Mouse (Mus musculus) hindbrain, embryonic 16.5 days (tissue): ENCODE measurements at regions not wholly inside any gene's neighbourhood (a gene's known extent, or its start where the extent isn't known, plus 50 kb on each side); places are given as distances from the start of the nearest gene placed in this dataset.
A peak's percentile ranks its signal among the peaks of the same experiment; 100 is the strongest.

ENCODE experiments used
- ATAC-seq: fragments of 200-750 bp; cut with Nextera tagmentation; 2 replicates; pipeline ENCODE4 v1.8.0; 2017; ENCODE audit warnings: moderate TSS enrichment, moderate library complexity
- H3K27ac ChIP-seq: fragments of 300-500 bp; sonication (generic); 2 replicates; pipeline ENCODE4 v1.5.1; 2014; ENCODE audit warnings: low read depth, mild to moderate bottlenecking, control low read depth, low read length, moderate library complexity
- H3K27me3 ChIP-seq: fragments of 300-500 bp; sonication (generic); replicated peaks from 2 replicates; pipeline ENCODE4 v1.6.1; 2014; ENCODE audit warnings: low read length; ENCODE audit not compliant: control insufficient read depth, insufficient read depth
- H3K36me3 ChIP-seq: fragments of 300-500 bp; sonication (generic); 2 replicates; pipeline ENCODE4 v1.6.1; 2014; ENCODE audit warnings: mild to moderate bottlenecking, low read length, moderate library complexity, mixed read lengths; ENCODE audit not compliant: control insufficient read depth, insufficient read depth
- H3K4me1 ChIP-seq: fragments of 300-500 bp; sonication (generic); 2 replicates; pipeline ENCODE4 v1.6.1; 2014; ENCODE audit warnings: low read depth, low read length; ENCODE audit not compliant: control insufficient read depth, insufficient read depth
- H3K4me2 ChIP-seq: fragments of 300-500 bp; sonication (generic); 2 replicates; pipeline ENCODE4 v1.6.1; 2014; ENCODE audit warnings: mild to moderate bottlenecking, low read length, control low read depth, moderate library complexity
- H3K4me3 ChIP-seq: fragments of 300-500 bp; sonication (generic); 2 replicates; pipeline ENCODE4 v1.5.1; 2014; ENCODE audit warnings: mild to moderate bottlenecking, low read length, control low read depth, moderate library complexity
- H3K9ac ChIP-seq: fragments of 300-500 bp; sonication (generic); 2 replicates; pipeline ENCODE4 v1.6.1; 2014; ENCODE audit warnings: low read depth, mild to moderate bottlenecking, control low read depth, low read length, moderate library complexity
- H3K9me3 ChIP-seq: fragments of 300-500 bp; sonication (generic); 2 replicates; pipeline ENCODE4 v1.6.1; 2014; ENCODE audit warnings: mild to moderate bottlenecking, low read length, moderate library complexity; ENCODE audit not compliant: control insufficient read depth
- WGBS: fragments of 180-500 bp; shearing (Covaris S2); extraction: QIAGEN DNeasy Blood & Tissue Kit; methylation state at CpG from one replicate; pipeline ENCODE4 v1.1.7; 2014; 5-methylcytosine and 5-hydroxymethylcytosine counted together

- peaks cover 2% of the 10 kb centered on the region; the same call in 1 of the 2 replicates for H3K4me1 ChIP-seq
- H3K9me3 ChIP-seq = no peaks in the 10 kb centered on the region
- no peak overlapping the region for H3K27ac ChIP-seq
- no peak overlapping the region for H3K9ac ChIP-seq
- no peak overlapping the region for H3K4me2 ChIP-seq
- no peaks in the 10 kb centered on the region for H3K36me3 ChIP-seq
- no peak for ATAC-seq
- H3K27me3 ChIP-seq = peaks cover 2% of the 10 kb centered on the region; the same call in 1 of the 2 replicates
- H3K4me3 ChIP-seq = no peak overlapping the region
- 93% methylated on average over 4 of the region's 4 CpGs for WGBS
Measured at GRCm38 (mm10) chr6:100067273-100067672, 220.0 kb downstream of the Rybp start.

DNA sequence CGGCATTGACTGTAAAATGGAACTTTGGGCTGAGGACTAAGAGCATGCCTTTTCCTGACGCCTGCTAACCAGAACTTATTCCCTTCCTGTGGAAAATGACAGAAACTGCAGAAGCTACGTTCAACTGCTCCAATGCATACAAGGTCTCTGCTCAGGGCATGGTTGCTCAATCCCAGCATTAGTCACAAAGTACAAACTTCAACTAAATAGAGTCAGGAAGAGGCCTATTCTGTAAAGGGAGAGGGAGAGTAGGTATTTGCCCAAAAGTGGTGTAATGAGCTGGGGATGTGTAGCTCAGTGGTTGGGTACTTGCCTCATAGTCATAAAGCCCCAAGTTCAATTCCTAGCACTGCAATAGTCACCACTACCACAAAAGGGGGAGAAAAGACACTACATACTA is 221.7 kb downstream of the Rybp start:
- ATAC-seq = no peak
- WGBS = 92% methylated on average over 3 of the region's 3 CpGs
- Histone ChIP-seq H3K4me3 (no peak overlapping the region), H3K27ac (no peak overlapping the region), H3K27me3 (peaks cover 2% of the 10 kb centered on the region), H3K4me1 (no peaks in the 10 kb centered on the region), H3K36me3 (no peaks in the 10 kb centered on the region), H3K9ac (no peak overlapping the region), H3K9me3 (no peaks in the 10 kb centered on the region), H3K4me2 (no peak overlapping the region)

- H3K4me2 ChIP-seq = no peak overlapping the region
- H3K4me3 ChIP-seq = no peak overlapping the region
- no peaks in the 10 kb centered on the region for H3K36me3 ChIP-seq
- no peak for ATAC-seq
- H3K9ac ChIP-seq = no peak overlapping the region
- no peaks in the 10 kb centered on the region for H3K9me3 ChIP-seq
- 84% methylated on average over 8 of the region's 8 CpGs for whole genome bisulfite sequencing
- H3K27me3 ChIP-seq = peaks cover 2% of the 10 kb centered on the region
- no peak overlapping the region for H3K27ac ChIP-seq
- H3K4me1 ChIP-seq = peaks cover 7% of the 10 kb centered on the region; the same call in 1 of the 2 replicates
Measured at GRCm38 (mm10) chr6:100062961-100063360, 224.3 kb downstream of the Rybp start.

DNA sequence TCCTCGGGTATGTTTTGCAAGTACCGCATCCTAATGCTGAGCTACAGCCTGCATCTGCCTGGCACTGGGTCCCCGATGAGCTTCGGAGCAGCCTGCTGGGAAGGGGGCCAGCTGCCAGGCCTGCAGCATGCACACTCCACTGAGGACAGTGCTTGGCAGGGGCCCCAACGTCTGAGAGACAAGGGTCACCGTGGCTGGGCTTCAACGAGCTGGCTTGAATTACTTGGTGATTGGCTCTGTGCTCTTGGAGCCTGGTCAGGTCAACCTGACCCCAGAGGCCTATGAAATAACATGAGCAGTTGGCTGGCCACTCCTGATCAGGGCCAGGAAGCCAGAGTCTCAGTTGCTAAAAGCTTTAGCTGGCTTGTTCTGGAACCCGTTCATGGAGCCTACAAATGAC is 227.5 kb downstream of the Rybp start:
- Histone ChIP-seq H3K4me3 (no peak overlapping the region), H3K27me3 (peaks cover 3% of the 10 kb centered on the region), H3K4me1 (peaks cover 7% of the 10 kb centered on the region; the same call in 1 of the 2 replicates), H3K4me2 (no peak overlapping the region), H3K9ac (no peak overlapping the region), H3K9me3 (no peaks in the 10 kb centered on the region), H3K27ac (no peak overlapping the region), H3K36me3 (no peaks in the 10 kb centered on the region)
- peak; percentile 95 for ATAC-seq
- WGBS = 28% methylated on average over 8 of the region's 8 CpGs

- WGBS = 61% methylated on average over 5 of the region's 5 CpGs
Measured at GRCm38 (mm10) chr6:100055980-100056379, 231.3 kb downstream of the Rybp start.

DNA sequence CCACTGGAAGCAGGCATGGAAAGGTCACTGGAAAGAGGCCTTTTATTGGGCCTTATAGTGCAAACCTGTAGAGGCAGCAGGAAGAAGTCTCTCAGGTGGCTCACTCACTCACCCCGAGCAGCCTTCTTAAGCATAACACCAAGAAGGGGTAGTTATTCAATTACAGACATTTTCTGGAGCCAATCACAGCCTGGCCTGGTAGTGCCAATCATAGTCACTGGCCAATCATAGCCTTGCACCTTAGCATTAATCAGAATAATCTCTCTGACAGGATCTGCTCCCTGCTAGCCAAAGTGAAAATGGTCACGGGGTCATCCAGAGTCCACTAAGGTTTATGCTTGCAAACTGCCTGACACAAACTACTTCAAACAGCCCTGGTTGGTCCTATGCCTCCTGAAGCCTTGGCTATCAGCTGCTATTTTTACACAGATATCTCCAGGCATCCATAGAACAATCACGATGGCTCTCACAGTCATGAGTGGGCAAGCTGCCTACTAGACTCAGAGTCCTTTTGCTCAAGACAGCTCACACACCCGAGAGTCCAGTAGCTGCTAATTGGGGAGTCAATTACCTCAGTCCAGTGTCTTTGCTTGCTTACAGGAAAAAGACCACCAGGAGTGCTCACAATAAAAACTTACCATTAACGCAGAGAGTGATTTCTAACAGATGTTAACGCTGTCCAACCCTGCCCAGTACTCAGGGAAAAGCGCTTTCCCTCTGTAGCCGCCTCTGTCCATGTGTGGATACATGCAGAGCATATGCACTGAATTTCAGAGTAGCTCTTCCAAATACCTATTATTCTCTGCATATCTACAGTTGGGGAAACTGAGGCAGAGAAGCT is 234.1 kb downstream of the Rybp start:
- Histone ChIP-seq H3K27me3 (peaks cover 20% of the 10 kb centered on the region), H3K4me1 (no peaks in the 10 kb centered on the region), H3K9me3 (no peaks in the 10 kb centered on the region), H3K27ac (no peak overlapping the region), H3K4me2 (no peak overlapping the region), H3K4me3 (no peak overlapping the region), H3K9ac (no peak overlapping the region), H3K36me3 (no peaks in the 10 kb centered on the region)
- WGBS = 68% methylated on average over 8 of the region's 8 CpGs
- no peak for ATAC-seq

More at GRCm38 (mm10) chr6:100055980-100056379, 231.3 kb downstream of the Rybp start:
- Histone ChIP-seq H3K4me3 (no peak overlapping the region), H3K4me2 (no peak overlapping the region), H3K27me3 (peaks cover 13% of the 10 kb centered on the region), H3K9ac (no peak overlapping the region), H3K9me3 (no peaks in the 10 kb centered on the region), H3K4me1 (peaks cover 7% of the 10 kb centered on the region; the same call in 1 of the 2 replicates), H3K36me3 (no peaks in the 10 kb centered on the region), H3K27ac (no peak overlapping the region)
- no peak for ATAC-seq

- 83% methylated on average over 4 of the region's 4 CpGs for WGBS
Measured at GRCm38 (mm10) chr6:100052406-100052805, 234.9 kb downstream of the Rybp start.

DNA sequence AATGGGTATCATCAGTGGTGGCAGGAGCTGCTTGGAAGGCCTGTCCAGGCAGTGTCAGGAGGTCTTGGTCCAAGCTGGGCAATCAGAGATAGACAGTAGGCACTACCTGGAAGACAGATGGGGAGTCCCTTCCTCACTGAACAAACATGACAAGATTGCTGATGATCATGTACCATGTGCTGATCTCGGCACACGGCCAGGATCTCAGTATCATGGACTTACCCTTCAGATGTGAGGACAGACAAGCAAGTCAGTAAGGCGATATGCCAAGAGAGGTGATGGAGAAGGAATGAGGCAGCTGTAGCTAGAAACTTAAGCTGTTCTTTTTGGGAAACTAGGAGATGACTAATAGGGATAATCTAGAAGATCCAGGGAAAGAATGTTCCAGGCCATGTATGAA is 238.2 kb downstream of the Rybp start:
- Histone ChIP-seq H3K4me3 (no peak overlapping the region), H3K36me3 (no peaks in the 10 kb centered on the region), H3K27me3 (peaks cover 17% of the 10 kb centered on the region), H3K4me1 (peaks cover 5% of the 10 kb centered on the region), H3K9me3 (no peaks in the 10 kb centered on the region), H3K9ac (no peak overlapping the region), H3K27ac (no peak overlapping the region), H3K4me2 (no peak overlapping the region)
- 93% methylated on average over 3 of the region's 3 CpGs for WGBS
- no peak for ATAC-seq

More at GRCm38 (mm10) chr6:100052406-100052805, 234.9 kb downstream of the Rybp start:
- Histone ChIP-seq H3K4me3 (no peak overlapping the region), H3K4me2 (no peak overlapping the region), H3K4me1 (no peaks in the 10 kb centered on the region), H3K36me3 (no peaks in the 10 kb centered on the region), H3K9me3 (no peaks in the 10 kb centered on the region), H3K9ac (no peak overlapping the region), H3K27ac (no peak overlapping the region), H3K27me3 (peaks cover 17% of the 10 kb centered on the region)
- no peak for ATAC-seq

GRCm38 (mm10) chr6:100046186-100046990 is 240.9 kb downstream of the Rybp start:
- no peaks in the 10 kb centered on the region for H3K9me3 ChIP-seq
- 17% methylated on average over 12 of the region's 12 CpGs for WGBS
- H3K4me3 ChIP-seq = no peak overlapping the region
- H3K9ac ChIP-seq = no peak overlapping the region
- no peak overlapping the region for H3K27ac ChIP-seq
- H3K4me1 ChIP-seq = peaks cover 5% of the 10 kb centered on the region
- peaks cover 19% of the 10 kb centered on the region for H3K27me3 ChIP-seq
- 0 out of 2 replicates have a peak overlapping the region, but pooled peaks have one; percentile 13 for H3K4me2 ChIP-seq
- peak; percentile 65; the same call in 1 of the 2 replicates for ATAC-seq
- no peaks in the 10 kb centered on the region for H3K36me3 ChIP-seq
